ENCODE assay signal across 24 mouse cellular contexts in the genomic region with DNA sequence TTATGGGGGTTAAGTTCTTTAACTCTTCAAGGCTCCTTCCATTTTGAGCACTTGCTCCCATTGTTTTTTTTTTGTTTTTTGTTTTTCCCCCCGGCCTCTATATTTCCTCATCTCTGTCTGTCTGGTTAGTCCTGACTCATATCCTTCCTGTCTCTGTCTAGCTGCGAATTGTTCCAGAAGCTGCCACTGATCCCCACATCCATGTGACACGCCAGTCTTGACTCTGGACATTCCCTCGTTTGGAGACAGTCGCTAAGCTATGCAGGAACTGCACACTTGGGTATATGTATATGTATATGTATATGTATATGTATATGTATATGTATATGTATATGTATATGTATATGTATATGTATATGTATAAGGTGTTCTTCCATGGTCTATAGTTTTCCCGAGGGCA.
"Had no signal": no experiment of that assay in that cellular context is flagged by ENCODE, and none has a peak within 500 bp of the region (broad histone marks: within the 10 kb centered on the region; RNA-seq: fewer than 3 reads in every experiment).

No protein-coding gene starts in this region.

- ATAC-seq: hindbrain, postnatal 0 days; intestine, embryonic 16.5 days; liver, embryonic 12.5 days had no signal

- H3K27me3 ChIP-seq: heart, embryonic 13.5 days; hindbrain, embryonic 13.5 days; hindbrain, embryonic 15.5 days; kidney, embryonic 15.5 days; limb, embryonic 13.5 days; limb, embryonic 15.5 days; liver, embryonic 12.5 days had no signal

- H3K27ac ChIP-seq: gastrocnemius, adult 2 months; heart, embryonic 13.5 days; hindbrain, embryonic 13.5 days; hindbrain, embryonic 15.5 days; hindbrain, postnatal 0 days; kidney, embryonic 15.5 days; kidney, postnatal 0 days; limb, embryonic 13.5 days; limb, embryonic 15.5 days; liver, embryonic 12.5 days; liver, embryonic 14.5 days had no signal

- DNase-seq: gastrocnemius, adult 2 months; gastrocnemius, postnatal 10 days; gastrocnemius, postnatal 25 days; heart, postnatal 10 days; kidney, adult 11 months; kidney, adult 2 months; kidney, adult 9 months; kidney, postnatal 14 days; kidney, postnatal 36 days; layer of hippocampus, adult 9-11 months; layer of hippocampus, postnatal 36 days; left cerebral cortex, postnatal 4 days had no signal

- H3K9ac ChIP-seq: heart, embryonic 13.5 days; hindbrain, embryonic 13.5 days; hindbrain, embryonic 15.5 days; kidney, embryonic 15.5 days; limb, embryonic 13.5 days; limb, embryonic 15.5 days; liver, embryonic 12.5 days; liver, embryonic 14.5 days had no signal

- H3K4me1 ChIP-seq: heart, embryonic 13.5 days; hindbrain, embryonic 13.5 days; hindbrain, embryonic 15.5 days; kidney, embryonic 15.5 days; limb, embryonic 13.5 days; limb, embryonic 15.5 days; liver, embryonic 12.5 days had no signal

- H3K36me3 ChIP-seq: heart, embryonic 13.5 days; hindbrain, embryonic 13.5 days; hindbrain, embryonic 15.5 days; kidney, embryonic 15.5 days; limb, embryonic 13.5 days; limb, embryonic 15.5 days; liver, embryonic 12.5 days had no signal

- H3K4me3 ChIP-seq: gastrocnemius, adult 2 months; heart, embryonic 13.5 days; hindbrain, embryonic 13.5 days; hindbrain, embryonic 15.5 days; kidney, embryonic 15.5 days; limb, embryonic 13.5 days; limb, embryonic 15.5 days; liver, embryonic 12.5 days had no signal

- H3K9me3 ChIP-seq: heart, embryonic 13.5 days; hindbrain, embryonic 13.5 days; hindbrain, embryonic 15.5 days; kidney, embryonic 15.5 days; limb, embryonic 13.5 days; limb, embryonic 15.5 days; liver, embryonic 12.5 days had no signal

- H3K4me2 ChIP-seq: heart, embryonic 11.5 days; heart, embryonic 13.5 days; hindbrain, embryonic 13.5 days; hindbrain, embryonic 15.5 days; kidney, embryonic 15.5 days; limb, embryonic 13.5 days; limb, embryonic 15.5 days; liver, embryonic 12.5 days had no signal
